Mouse (Mus musculus) adrenal gland, postnatal 36 days (tissue): ENCODE data around the gene Pes1. TPM values are rescaled to one million over a fixed set of nuclear protein-coding genes. Genes with fewer than 3 reads are reported as not detected.
"Not testable (repeated sequence)": the region's sequence is repeated elsewhere in the genome, so short reads cannot be mapped to it uniquely, and the experiment has no call there.

Source experiments
- DNase-seq, 2 experiments: peaks; one replicate each; pipeline ENCODE4 v3.0.0; 2021; ENCODE audit warnings: mixed read lengths in 1 of 2
- long read RNA-seq, 2 experiments: library from polyadenylated mRNA; stranded (forward); transcript quantifications; one replicate each; pipeline ENCODE4 v2.0.0; 2021; ENCODE audit warnings: borderline sequencing depth in 2 of 2
- total RNA-seq, 2 experiments: library from RNA; stranded (reverse); gene quantifications; 2 replicates each; pipeline ENCODE4 v1.2.3; 2021

Gene Pes1
- total RNA-seq: 10 to 100 TPM; 62.0 to 64.2 TPM
- long read RNA-seq, experiment 1, transcript Pes1-201 (15 exons, 2,911 nt): major isoform, 58 of 67 reads
- long read RNA-seq, experiment 1, partial matches to known transcripts: 8 of 67 reads
- long read RNA-seq, experiment 1, other reads (novel, unspliced or antisense): 1 of 67 reads
- long read RNA-seq, experiment 2, transcript Pes1-201 (15 exons, 2,911 nt): major isoform, 16 of 17 reads
- long read RNA-seq, experiment 2, partial matches to known transcripts: 1 of 17 reads
- long read RNA-seq, experiment 2, other reads (novel, unspliced or antisense): 0 of 17 reads

GRCm38 (mm10) chr11:3963610-3964415 lies at the start of gene Pes1:
Gene Pes1 (plus strand): TSS chr11:3963975.
- DNase-seq: peak; percentile 80 to 88

- peak; percentile 87 to 93 for DNase-seq
Observed at GRCm38 (mm10) chr11:3914109-3914840, 49.5 kb upstream of the Pes1 start, which contains the start of gene Slc35e4. Gene Slc35e4 (minus strand): TSS chr11:3914664.

DNA sequence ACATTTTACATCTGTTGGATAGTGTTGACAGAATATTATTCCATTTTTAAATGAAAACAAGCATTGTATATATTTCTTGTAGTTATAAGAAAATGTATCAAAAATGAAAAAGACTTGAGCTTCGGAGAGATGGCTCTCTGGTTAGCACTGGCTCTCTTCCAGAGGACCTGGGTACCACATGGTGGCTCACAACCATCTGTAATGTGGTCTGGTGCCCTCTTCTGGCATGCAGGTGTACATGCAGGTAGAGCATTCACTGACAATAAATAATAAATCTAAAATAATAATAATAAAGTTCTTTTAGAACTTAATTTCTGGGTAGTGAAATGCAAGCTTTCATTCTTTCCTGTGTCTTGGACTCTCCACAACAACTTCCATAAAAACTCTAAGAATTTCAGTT lies 45.0 kb upstream of the Pes1 start:
- DNase-seq: peak in 1 of 2 experiments; percentile 46

DNA sequence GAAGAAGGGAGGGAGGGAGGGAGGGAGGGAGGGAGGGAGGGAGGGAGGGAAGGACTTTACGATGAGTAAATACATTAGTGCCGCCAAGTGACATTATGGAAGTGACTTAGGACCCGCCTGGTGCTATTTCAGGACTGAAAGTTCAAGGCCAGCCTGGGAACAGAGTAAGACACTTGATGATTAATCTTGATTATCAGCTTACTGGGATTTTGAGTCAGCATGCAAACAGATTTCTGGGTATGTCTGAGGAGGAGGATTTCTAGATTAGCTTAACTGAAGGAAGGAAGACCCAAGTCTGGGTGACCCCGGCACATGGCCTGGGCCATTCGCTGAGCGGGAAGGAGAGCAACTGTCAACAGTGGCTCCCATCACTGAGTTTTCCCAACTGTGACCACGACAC lies 43.3 kb upstream of the Pes1 start:
- peak; percentile 69 to 70 for DNase-seq

GRCm38 (mm10) chr11:3921281-3921850 lies 42.4 kb upstream of the Pes1 start:
- peak; percentile 59 to 76 for DNase-seq

GRCm38 (mm10) chr11:3922115-3922514 lies 41.7 kb upstream of the Pes1 start:
- no peak for DNase-seq

GRCm38 (mm10) chr11:3922731-3923130 lies 41.0 kb upstream of the Pes1 start:
- DNase-seq: no peak

GRCm38 (mm10) chr11:3925916-3926315 lies 37.9 kb upstream of the Pes1 start:
- no peak for DNase-seq

DNA sequence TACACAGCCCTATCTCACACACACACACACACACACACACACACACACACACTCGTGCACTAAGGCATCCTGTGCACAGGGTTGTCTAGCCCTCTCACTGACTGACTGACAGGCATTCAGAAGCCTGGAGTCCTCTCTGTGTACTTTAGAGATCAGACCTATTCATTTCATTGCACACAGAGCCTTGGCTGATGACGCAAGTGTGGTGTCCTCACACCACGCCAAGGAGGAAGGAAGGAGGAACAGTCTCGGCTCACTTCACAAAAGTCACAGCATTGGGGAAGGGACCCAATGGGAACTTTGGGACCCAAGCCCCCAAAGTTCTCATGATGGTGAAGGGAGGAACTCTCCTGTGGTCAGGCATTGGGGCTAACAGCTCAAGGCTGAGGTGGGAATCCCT lies 33.8 kb upstream of the Pes1 start:
- DNase-seq: no peak

- no peak for DNase-seq
Observed at GRCm38 (mm10) chr11:3930931-3931330, 32.8 kb upstream of the Pes1 start.

- DNase-seq: peak; percentile 92 to 95
Observed at GRCm38 (mm10) chr11:3931511-3932211, 32.1 kb upstream of the Pes1 start, which contains the start of gene Tcn2. Gene Tcn2 (minus strand): TSS chr11:3932159.

- no peak for DNase-seq
Observed at GRCm38 (mm10) chr11:3933756-3934285, 30.0 kb upstream of the Pes1 start.

DNA sequence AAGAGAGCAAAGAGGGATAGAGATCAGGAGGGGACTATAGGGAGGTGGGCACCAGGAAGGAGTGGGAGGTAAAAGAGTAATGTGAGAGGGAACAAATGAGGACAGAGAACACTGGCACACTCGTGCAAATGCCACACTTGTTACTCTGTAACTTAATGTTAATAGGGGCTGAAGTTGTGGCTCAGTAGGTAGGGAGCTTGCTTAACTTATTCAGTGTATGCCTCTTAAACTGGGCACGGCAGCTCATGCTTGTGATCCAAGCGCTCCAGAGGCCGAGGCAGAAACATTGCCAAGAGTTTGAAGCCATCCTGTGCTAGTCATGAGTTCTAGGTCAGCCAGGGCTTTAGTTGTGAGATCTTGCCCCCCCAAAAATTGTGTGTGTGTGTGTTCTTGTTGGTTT lies 28.6 kb upstream of the Pes1 start:
- DNase-seq: no peak

DNA sequence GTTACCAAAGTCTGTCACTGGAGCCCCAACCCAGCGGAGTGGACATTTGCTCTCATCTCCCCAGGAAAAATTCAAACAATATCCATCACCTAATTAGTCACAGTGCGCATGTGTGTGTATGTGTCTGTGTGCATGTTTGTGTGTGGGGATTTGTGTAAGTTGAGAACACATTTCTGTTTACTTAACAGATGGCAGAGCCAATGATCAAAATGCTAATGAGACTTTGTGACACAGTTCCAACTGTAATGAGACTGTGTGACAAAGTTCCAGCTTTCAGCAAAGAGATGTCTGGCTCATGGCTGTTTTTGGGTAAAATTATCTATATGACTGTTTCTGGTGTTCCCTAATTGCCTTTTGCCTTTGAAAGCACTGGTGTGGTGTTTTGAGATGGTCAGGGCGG lies 27.5 kb upstream of the Pes1 start:
- no peak for DNase-seq

DNA sequence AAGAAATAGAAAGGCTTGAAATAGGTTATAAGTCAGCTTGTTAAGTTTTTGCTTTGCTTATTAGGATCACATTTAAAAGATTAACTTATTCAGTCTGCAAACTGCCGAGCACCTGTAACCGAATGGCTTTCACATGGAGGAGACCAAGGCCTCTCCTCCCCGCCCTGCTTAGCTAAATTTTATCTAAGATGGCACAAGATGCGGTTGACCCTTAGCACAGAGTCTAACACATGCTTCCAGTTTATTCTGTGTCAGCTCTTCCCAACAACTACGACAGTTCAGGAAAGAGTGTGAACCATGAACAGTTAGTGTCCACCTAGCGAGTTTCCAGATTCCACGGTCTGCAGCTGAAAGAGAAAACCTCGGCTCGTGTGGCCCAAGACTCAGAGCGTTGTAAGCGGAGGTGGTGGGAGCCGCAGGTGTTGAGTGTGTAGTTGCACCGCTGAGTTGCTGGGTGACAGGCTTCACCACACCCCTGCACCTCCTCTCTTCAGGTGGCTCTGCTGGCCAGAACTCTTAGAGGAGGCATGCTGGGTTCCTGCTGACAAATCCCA lies 26.4 kb upstream of the Pes1 start:
- DNase-seq: no peak

DNA sequence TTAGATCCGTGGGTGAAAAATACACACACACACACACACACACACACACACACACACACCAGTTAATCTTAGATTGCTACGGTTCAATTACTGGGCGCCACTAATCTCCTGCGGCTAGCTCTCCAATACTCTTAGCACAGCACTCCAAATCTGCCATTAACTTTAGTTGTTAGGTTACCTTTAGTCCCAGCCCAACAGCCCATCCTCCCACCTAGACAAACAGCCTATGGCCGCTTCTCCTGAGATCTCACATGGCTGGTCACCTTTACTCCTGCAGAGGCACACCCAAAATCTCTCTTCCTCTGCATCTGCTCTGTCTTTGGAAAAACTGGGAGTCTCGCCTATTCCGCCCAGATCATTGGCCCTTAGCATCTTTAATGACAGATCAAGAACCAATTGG lies 22.4 kb upstream of the Pes1 start:
- no peak for DNase-seq

GRCm38 (mm10) chr11:3946386-3946785 lies 17.4 kb upstream of the Pes1 start:
- no peak for DNase-seq

DNA sequence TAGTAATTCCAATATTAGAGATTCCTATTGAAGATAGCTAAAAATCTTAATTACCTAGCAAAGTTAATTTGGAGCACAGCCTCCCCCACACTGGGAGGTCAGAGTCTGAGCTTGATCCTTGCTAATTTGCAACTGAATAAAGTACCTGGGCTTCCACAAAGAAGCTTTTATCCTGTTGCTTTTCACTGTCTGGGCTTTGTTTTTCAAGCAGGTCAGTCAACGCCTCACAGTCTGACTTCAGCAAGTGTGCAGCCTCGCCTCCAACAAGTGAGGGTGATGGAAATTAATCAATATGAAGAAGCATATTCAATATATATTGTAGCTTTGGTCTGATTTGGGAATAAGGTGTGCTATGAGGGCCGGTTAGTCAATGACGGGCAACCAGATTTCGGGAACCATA lies 8.9 kb upstream of the Pes1 start:
- DNase-seq: not testable (repeated sequence)

DNA sequence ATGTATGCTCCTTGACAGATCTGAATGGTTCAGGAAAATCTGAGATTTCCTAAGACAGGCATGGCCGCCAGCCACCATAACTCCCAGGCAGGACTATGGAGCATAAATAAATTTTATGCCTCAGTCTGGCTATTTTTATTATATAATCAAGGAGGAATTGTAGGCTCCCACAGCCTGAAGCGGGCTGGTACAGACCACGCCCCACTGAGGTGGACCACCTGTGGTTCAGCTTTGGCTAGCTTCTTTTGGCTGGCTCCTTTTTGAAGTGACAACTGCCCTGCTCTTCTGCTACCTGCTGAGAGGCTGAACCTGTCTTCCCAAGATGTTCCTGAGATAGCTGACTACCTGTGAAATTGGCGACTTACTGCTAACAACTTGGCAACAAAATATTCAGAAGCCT lies 8.4 kb upstream of the Pes1 start:
- DNase-seq: not testable (repeated sequence)

DNA sequence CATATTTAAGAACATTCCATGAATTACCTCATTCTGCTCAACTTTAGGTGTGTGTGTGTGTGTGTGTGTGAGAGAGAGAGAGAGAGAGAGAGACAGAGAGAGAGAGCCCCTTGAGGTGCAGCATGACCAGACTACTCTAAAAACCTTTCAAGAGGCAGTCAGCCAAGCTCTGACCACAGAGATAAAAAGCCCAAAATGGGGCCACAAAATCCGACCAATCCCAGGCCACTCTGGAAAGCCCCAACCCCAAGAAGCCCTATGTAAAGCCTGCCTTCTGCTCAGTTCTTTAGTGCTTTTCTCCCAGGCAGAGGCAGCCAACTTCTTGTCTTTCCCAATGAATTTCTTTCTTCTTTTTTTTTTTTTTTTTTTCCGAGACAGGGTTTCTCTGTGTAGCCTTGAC lies 2.9 kb upstream of the Pes1 start:
- no peak for DNase-seq

GRCm38 (mm10) chr11:3961761-3962160 lies 2.0 kb upstream of the Pes1 start:
- no peak for DNase-seq
